Mouse (Mus musculus) layer of hippocampus, postnatal 14 days (tissue): Measurements from ENCODE around the gene Gm13119. TPM values are rescaled to one million over a fixed set of nuclear protein-coding genes. Genes with fewer than 3 reads are reported as not detected.
"Not testable (repeated sequence)": the region's sequence is repeated elsewhere in the genome, so short reads cannot be mapped to it uniquely, and the experiment has no call there.

Experiments
- DNase-seq, 2 experiments: peaks; one replicate each; pipeline ENCODE4 v3.0.0; 2021 to 2022; ENCODE audit warnings: low spot score in 2 of 2, mixed read lengths in 1 of 2
- long read RNA-seq, 2 experiments: library from polyadenylated mRNA; stranded (forward); transcript quantifications; one replicate each; pipeline ENCODE4 v2.0.0; 2021
- total RNA-seq, 2 experiments: library from RNA; stranded (reverse); gene quantifications; 2 replicates each; pipeline ENCODE4 v1.2.3; 2021

Gene Gm13119
- total RNA-seq: not detected
- long read RNA-seq, experiment 1: 0 reads
- long read RNA-seq, experiment 2: 0 reads

GRCm38 (mm10) chr4:144357642-144358041 lies at the start of gene Gm13119:
TSS of gene Gm13119 (plus strand) at chr4:144357942.
- not testable (repeated sequence) for DNase-seq

- not testable (repeated sequence) for DNase-seq
Measured at GRCm38 (mm10) chr4:144312666-144313460, 44.9 kb upstream of the Gm13119 start.

- DNase-seq: not testable (repeated sequence)
Measured at GRCm38 (mm10) chr4:144329949-144330348, 27.8 kb upstream of the Gm13119 start, which contains the start of gene Gm13128. TSS of gene Gm13128 (plus strand) at chr4:144330249.

GRCm38 (mm10) chr4:144335856-144336255 lies 21.9 kb upstream of the Gm13119 start:
- DNase-seq: not testable (repeated sequence)

- DNase-seq: no peak
Measured at GRCm38 (mm10) chr4:144377911-144378310, 20.2 kb downstream of the Gm13119 start, which contains the start of gene Pramef20. TSS of gene Pramef20 (minus strand) at chr4:144377933.

GRCm38 (mm10) chr4:144396316-144396715 lies 38.6 kb downstream of the Gm13119 start:
- no peak for DNase-seq

GRCm38 (mm10) chr4:144402712-144403111 lies 45.0 kb downstream of the Gm13119 start:
- DNase-seq: no peak

- DNase-seq: no peak
Measured at GRCm38 (mm10) chr4:144404456-144405086, 46.8 kb downstream of the Gm13119 start.

- DNase-seq: no peak
Measured at GRCm38 (mm10) chr4:144406261-144406660, 48.5 kb downstream of the Gm13119 start.

GRCm38 (mm10) chr4:144408290-144408689 lies 50.5 kb downstream of the Gm13119 start, which contains the start of gene Pramef12:
TSS of gene Pramef12 (minus strand) at chr4:144408464.
- DNase-seq: no peak

Other genes starting within 250 kb of the Gm13119 start
- not detected for gene Oog3, start 195.3 kb upstream of the Gm13119 start, total RNA-seq
- gene Oog2, start 167.2 kb upstream of the Gm13119 start, total RNA-seq: not detected
- gene C87977, start 144.6 kb upstream of the Gm13119 start, total RNA-seq: not detected
- gene Pramel5, start 77.5 kb upstream of the Gm13119 start, total RNA-seq: not detected
- gene Gm13128, start 27.7 kb upstream of the Gm13119 start, total RNA-seq: not detected
- gene Pramef20, start 20.0 kb downstream of the Gm13119 start, total RNA-seq: not detected
- not detected for gene Pramef12, start 50.5 kb downstream of the Gm13119 start, total RNA-seq
- gene 1700012P22Rik, start 80.8 kb downstream of the Gm13119 start, total RNA-seq: under 1 TPM in 1 of 2 experiments, not detected in 1; 0.58 TPM
- not detected for gene Gm9944, start 95.4 kb downstream of the Gm13119 start, total RNA-seq
- not detected for gene Aadacl3, start 105.8 kb downstream of the Gm13119 start, total RNA-seq
- gene 9430007A20Rik, start 161.9 kb downstream of the Gm13119 start, total RNA-seq: not detected
- gene Gm13124, start 207.2 kb downstream of the Gm13119 start, total RNA-seq: not detected